Mouse (Mus musculus): ENCODE measurements around the gene Fgf6. TPM values are rescaled to one million over a fixed set of nuclear protein-coding genes. Genes with fewer than 3 reads are reported as not detected.

Gene Fgf6
- polyA plus RNA-seq, 1 experiment from 2014 or later = 0.08 TPM

DNA sequence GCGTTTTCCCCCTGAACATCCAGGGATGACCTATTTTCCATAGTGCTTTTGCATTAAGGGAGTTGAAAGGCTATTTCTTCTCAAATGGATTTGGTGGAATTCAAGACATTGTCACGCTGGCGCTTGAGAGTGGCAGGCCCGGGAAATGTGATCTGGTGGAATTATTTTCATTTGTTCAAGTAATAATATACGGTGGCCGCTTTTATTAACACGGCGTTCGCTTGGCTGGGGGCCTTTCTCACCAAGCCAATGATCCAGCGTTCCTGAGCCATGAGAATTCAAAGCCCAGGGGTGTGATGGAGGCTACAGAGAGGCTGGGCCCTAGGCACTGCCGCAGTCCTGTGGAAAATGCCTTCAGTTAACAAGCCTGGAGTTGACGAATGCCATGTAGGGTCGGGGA lies 5.0 kb downstream of the Fgf6 start:
- Histone ChIP-seq H3K4me1 (peaks cover 23% of the 10 kb centered on the region), H3K9me3 (no peaks in the 10 kb centered on the region), H3K9ac (no peak overlapping the region), H3K36me3 (no peaks in the 10 kb centered on the region), H3K27ac (no peak overlapping the region), H3K27me3 (peaks cover 11% of the 10 kb centered on the region; the same call in 1 of the 2 replicates), H3K4me3 (no peak overlapping the region), H3K4me2 (peak overlapping the region; percentile 37)
- WGBS = 12% methylated on average over 13 of the region's 13 CpGs
- no peak for ATAC-seq (ENCODE audit: insufficient number of reproducible peaks, insufficient read depth, low FRiP score, low TSS enrichment, low read depth)

GRCm38 (mm10) chr6:127024836-127025235 lies 9.4 kb downstream of the Fgf6 start:
- H3K4me3 ChIP-seq = no peak overlapping the region
- H3K4me1 ChIP-seq = peaks cover 13% of the 10 kb centered on the region
- no peaks in the 10 kb centered on the region for H3K9me3 ChIP-seq
- H3K36me3 ChIP-seq = no peaks in the 10 kb centered on the region
- H3K4me2 ChIP-seq = no peak overlapping the region
- ATAC-seq (ENCODE audit: insufficient number of reproducible peaks, insufficient read depth, low FRiP score, low TSS enrichment, low read depth) = no peak
- no peak overlapping the region for H3K9ac ChIP-seq
- no peak overlapping the region for H3K27ac ChIP-seq
- WGBS = 74% methylated on average over 7 of the region's 7 CpGs
- H3K27me3 ChIP-seq = peaks cover 6% of the 10 kb centered on the region; the same call in 1 of the 2 replicates

DNA sequence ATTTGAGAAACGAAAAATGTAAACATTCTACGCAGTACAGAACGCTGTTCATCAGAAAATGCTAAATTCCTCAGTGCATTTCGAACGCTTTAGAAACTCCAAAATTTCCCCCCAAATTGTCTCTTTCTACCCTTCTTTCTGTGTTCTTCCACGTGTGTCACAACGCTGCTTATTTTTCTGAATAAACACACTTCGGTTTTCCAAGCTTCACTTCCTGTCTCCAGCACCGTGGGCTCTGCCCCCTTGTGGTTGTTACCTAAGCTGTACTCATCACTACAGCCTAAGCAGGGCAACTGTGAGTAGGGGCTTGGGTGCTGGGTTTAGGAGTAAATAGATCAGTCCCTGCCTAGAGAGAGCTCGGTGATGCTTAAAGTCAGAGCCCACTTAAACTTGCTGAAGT lies 19.4 kb downstream of the Fgf6 start:
- Histone ChIP-seq H3K27ac (0 out of 2 replicates have a peak overlapping the region, but pooled peaks have one; percentile 28), H3K9me3 (no peaks in the 10 kb centered on the region), H3K4me1 (peaks cover 7% of the 10 kb centered on the region; the same call in 1 of the 2 replicates), H3K36me3 (no peaks in the 10 kb centered on the region), H3K27me3 (no peaks in the 10 kb centered on the region), H3K9ac (no peak overlapping the region), H3K4me2 (peak overlapping the region; percentile 39), H3K4me3 (peak overlapping the region; percentile 9; the same call in 1 of the 2 replicates)
- WGBS = 32% methylated on average over 10 of the region's 10 CpGs
- ATAC-seq (ENCODE audit: insufficient number of reproducible peaks, insufficient read depth, low FRiP score, low TSS enrichment, low read depth) = no peak

GRCm38 (mm10) chr6:127044909-127045308 lies 29.5 kb downstream of the Fgf6 start:
- ATAC-seq (ENCODE audit: insufficient number of reproducible peaks, insufficient read depth, low FRiP score, low TSS enrichment, low read depth) = no peak
- Histone ChIP-seq H3K4me1 (peaks cover 7% of the 10 kb centered on the region; the same call in 1 of the 2 replicates), H3K4me3 (no peak overlapping the region), H3K9ac (no peak overlapping the region), H3K4me2 (no peak overlapping the region), H3K9me3 (no peaks in the 10 kb centered on the region), H3K27me3 (no peaks in the 10 kb centered on the region), H3K36me3 (no peaks in the 10 kb centered on the region), H3K27ac (no peak overlapping the region)
- 55% methylated on average over 6 of the region's 6 CpGs for WGBS

- WGBS = 20% methylated on average over 4 of the region's 4 CpGs
- Histone ChIP-seq H3K36me3 (no peaks in the 10 kb centered on the region), H3K27ac (peak overlapping the region; percentile 81), H3K9ac (no peak overlapping the region), H3K4me3 (no peak overlapping the region), H3K27me3 (no peaks in the 10 kb centered on the region), H3K4me2 (no peak overlapping the region), H3K9me3 (no peaks in the 10 kb centered on the region), H3K4me1 (peaks cover 16% of the 10 kb centered on the region)
- ATAC-seq (ENCODE audit: insufficient number of reproducible peaks, insufficient read depth, low FRiP score, low TSS enrichment, low read depth) = peak; percentile 80; the same call in 1 of the 2 replicates
Measured at GRCm38 (mm10) chr6:127050847-127051246, 35.5 kb downstream of the Fgf6 start.

GRCm38 (mm10) chr6:127056990-127057588 lies 41.7 kb downstream of the Fgf6 start:
- Histone ChIP-seq H3K36me3 (no peaks in the 10 kb centered on the region), H3K9ac (no peak overlapping the region), H3K9me3 (no peaks in the 10 kb centered on the region), H3K27me3 (no peaks in the 10 kb centered on the region), H3K4me2 (no peak overlapping the region), H3K27ac (no peak overlapping the region), H3K4me1 (no peaks in the 10 kb centered on the region), H3K4me3 (no peak overlapping the region)
- no peak for ATAC-seq (ENCODE audit: insufficient number of reproducible peaks, insufficient read depth, low FRiP score, low TSS enrichment, low read depth)
- 73% methylated on average over 12 of the region's 12 CpGs for WGBS

DNA sequence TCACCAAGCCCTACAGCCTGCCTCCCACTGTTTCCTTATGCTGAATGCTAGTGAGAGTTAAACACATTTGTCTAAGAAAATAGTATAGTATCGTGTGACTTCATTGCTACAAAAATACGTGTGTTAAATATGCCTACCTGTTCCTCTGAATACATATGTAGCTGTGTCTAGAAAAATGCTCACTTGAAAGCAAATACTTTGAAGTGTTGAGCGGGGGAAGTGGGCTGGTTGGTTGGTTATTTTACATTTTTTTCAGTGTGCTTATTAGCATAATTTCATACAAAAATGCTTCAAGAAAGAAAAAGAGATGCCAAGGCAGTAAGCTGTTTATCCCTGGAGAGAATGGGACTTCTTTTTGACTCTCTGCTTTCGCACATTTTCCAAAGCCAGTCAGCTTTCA lies 44.6 kb downstream of the Fgf6 start:
- Histone ChIP-seq H3K4me2 (no peak overlapping the region), H3K27me3 (peaks cover 4% of the 10 kb centered on the region), H3K4me1 (peaks cover 5% of the 10 kb centered on the region; the same call in 1 of the 2 replicates), H3K36me3 (no peaks in the 10 kb centered on the region), H3K27ac (no peak overlapping the region), H3K9ac (no peak overlapping the region), H3K9me3 (no peaks in the 10 kb centered on the region), H3K4me3 (no peak overlapping the region)
- no peak for ATAC-seq (ENCODE audit: insufficient number of reproducible peaks, insufficient read depth, low FRiP score, low TSS enrichment, low read depth)
- WGBS = 62% methylated on average over 4 of the region's 4 CpGs

DNA sequence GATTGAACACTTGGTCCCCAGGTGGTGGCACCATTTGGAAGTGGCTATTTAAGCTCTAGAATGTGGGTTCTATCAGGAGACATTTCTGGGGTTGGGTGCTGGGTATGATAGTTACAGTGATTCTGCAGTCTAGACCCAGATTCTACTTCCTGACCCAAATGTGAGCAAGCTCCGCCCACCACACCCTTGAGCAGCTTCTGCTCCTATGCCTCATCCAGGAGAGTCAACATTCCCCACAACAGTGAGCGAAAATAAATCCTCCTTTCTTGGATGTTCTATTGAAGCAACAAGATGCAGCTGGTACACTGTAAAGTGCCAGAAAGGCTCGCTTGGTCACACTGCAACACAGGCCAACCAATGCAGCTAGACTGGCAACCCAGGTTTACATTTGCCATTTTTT lies 48.5 kb downstream of the Fgf6 start:
- Histone ChIP-seq H3K27me3 (peaks cover 5% of the 10 kb centered on the region), H3K9ac (no peak overlapping the region), H3K4me1 (peaks cover 5% of the 10 kb centered on the region; the same call in 1 of the 2 replicates), H3K36me3 (no peaks in the 10 kb centered on the region), H3K4me3 (no peak overlapping the region), H3K27ac (no peak overlapping the region), H3K4me2 (no peak overlapping the region), H3K9me3 (no peaks in the 10 kb centered on the region)
- 83% methylated on average over 3 of the region's 3 CpGs for WGBS
- no peak for ATAC-seq (ENCODE audit: insufficient number of reproducible peaks, insufficient read depth, low FRiP score, low TSS enrichment, low read depth)

DNA sequence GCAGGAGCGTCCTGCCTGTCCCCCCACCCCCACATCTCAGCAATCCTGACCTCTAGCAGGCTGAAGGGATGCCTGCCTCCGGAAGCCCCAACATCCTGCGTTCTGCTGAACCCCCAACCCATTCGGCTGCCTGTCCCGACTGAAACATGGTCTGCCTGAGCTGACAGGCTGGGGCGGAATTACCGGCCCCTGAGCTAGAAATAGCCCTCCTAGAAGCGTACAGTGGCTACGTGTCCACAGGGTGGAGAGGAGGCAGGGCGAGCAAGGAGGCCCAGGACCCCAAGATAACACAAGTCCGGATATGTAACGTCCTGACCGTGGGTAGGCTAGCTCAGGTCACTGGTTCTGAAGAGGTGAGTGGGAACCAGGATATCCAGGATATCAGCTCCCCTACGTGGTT lies 49.4 kb downstream of the Fgf6 start:
- Histone ChIP-seq H3K4me2 (peak overlapping the region; percentile 48), H3K4me3 (0 out of 2 replicates have a peak overlapping the region, but pooled peaks have one; percentile 3), H3K4me1 (peaks cover 5% of the 10 kb centered on the region; the same call in 1 of the 2 replicates), H3K27me3 (peaks cover 5% of the 10 kb centered on the region), H3K9me3 (no peaks in the 10 kb centered on the region), H3K27ac (no peak overlapping the region), H3K36me3 (no peaks in the 10 kb centered on the region), H3K9ac (peak overlapping the region; percentile 54; the same call in 1 of the 2 replicates)
- ATAC-seq (ENCODE audit: insufficient number of reproducible peaks, insufficient read depth, low FRiP score, low TSS enrichment, low read depth) = no peak
- 5% methylated on average over 14 of the region's 14 CpGs for WGBS

GRCm38 (mm10) chr6:127072817-127073216 lies 57.4 kb downstream of the Fgf6 start, which contains the start of gene Fgf23:
Gene Fgf23 (plus strand): TSS chr6:127072902.
- Histone ChIP-seq H3K9me3 (no peaks in the 10 kb centered on the region), H3K4me3 (no peak within 1 kb of the TSS), H3K4me1 (peaks cover 12% of the 10 kb centered on the region; the same call in 1 of the 2 replicates), H3K9ac (no peak within 1 kb of the TSS), H3K27me3 (peaks cover 4% of the 10 kb centered on the region; the same call in 1 of the 2 replicates), H3K36me3 (no peaks in the 10 kb centered on the region), H3K27ac (no peak within 1 kb of the TSS), H3K4me2 (peak within 1 kb of the TSS; percentile 27; the same call in 1 of the 2 replicates)
- WGBS = 6% methylated on average over 5 of the region's 5 CpGs
- no peak; the same call in 1 of the 2 replicates for ATAC-seq (ENCODE audit: insufficient number of reproducible peaks, insufficient read depth, low FRiP score, low TSS enrichment, low read depth)
